Mouse (Mus musculus) heart, embryonic 13.5 days (tissue): ENCODE results near the gene Ccdc182. TPM values are rescaled to one million over a fixed set of nuclear protein-coding genes. Genes with fewer than 3 reads are reported as not detected.
A peak's percentile ranks its signal among the peaks of the same experiment; 100 is the strongest.

Source experiments
- ATAC-seq: fragments of 200-750 bp; cut with Nextera tagmentation; 2 replicates; pipeline ENCODE4 v1.8.0; 2017; ENCODE audit warnings: moderate TSS enrichment; ENCODE audit not compliant: insufficient number of reproducible peaks, low FRiP score, low TSS enrichment; ENCODE audit errors: extremely low read depth
- H3K27ac ChIP-seq: fragments of 300-500 bp; sonication (generic); replicated peaks from 2 replicates; pipeline ENCODE4 v1.5.1; 2015; ENCODE audit warnings: moderate library complexity, mild to moderate bottlenecking, inconsistent platforms
- H3K27me3 ChIP-seq: fragments of 300-500 bp; sonication (generic); replicated peaks from 2 replicates; pipeline ENCODE4 v1.6.1; 2015; ENCODE audit warnings: mild to moderate bottlenecking, inconsistent platforms
- H3K36me3 ChIP-seq: fragments of 300-500 bp; sonication (generic); 2 replicates; pipeline ENCODE4 v1.6.1; 2015; ENCODE audit warnings: mild to moderate bottlenecking, inconsistent platforms
- H3K4me1 ChIP-seq: fragments of 300-500 bp; sonication (generic); 2 replicates; pipeline ENCODE4 v1.6.1; 2015; ENCODE audit warnings: inconsistent platforms
- H3K4me2 ChIP-seq: fragments of 300-500 bp; sonication (generic); 2 replicates; pipeline ENCODE4 v1.6.1; 2015; ENCODE audit warnings: inconsistent platforms, mild to moderate bottlenecking, moderate library complexity
- H3K4me3 ChIP-seq: fragments of 300-500 bp; sonication (generic); 2 replicates; pipeline ENCODE4 v1.5.1; 2015; ENCODE audit warnings: moderate library complexity, mild to moderate bottlenecking, inconsistent platforms
- H3K9ac ChIP-seq: fragments of 300-500 bp; sonication (generic); 2 replicates; pipeline ENCODE4 v1.6.1; 2015; ENCODE audit warnings: inconsistent platforms, mild to moderate bottlenecking, moderate library complexity
- H3K9me3 ChIP-seq: fragments of 300-500 bp; sonication (generic); 2 replicates; pipeline ENCODE4 v1.6.1; 2016; ENCODE audit warnings: inconsistent platforms
- WGBS: fragments of 180-500 bp; shearing (Covaris S2); methylation state at CpG from one replicate; pipeline ENCODE4 v1.1.7; 2015; ENCODE audit warnings: mixed read lengths; 5-methylcytosine and 5-hydroxymethylcytosine counted together
- polyA plus RNA-seq: library from polyadenylated mRNA; unstranded; fragments of >200 nt; fragmentation: Nextera tagmentation; extraction: Ambion mirVana; gene quantifications from 2 replicates; pipeline ENCODE4 v1.2.1, GENCODE M21; 2015

The Ccdc182 gene
- polyA plus RNA-seq, 1 experiment from 2014 or later, result not detected

GRCm38 (mm10) chr11:88301619-88302018 lies 7.8 kb downstream of the Ccdc182 start:
- peak overlapping the region; percentile 40 for H3K4me2 ChIP-seq
- peaks cover 7% of the 10 kb centered on the region for H3K4me1 ChIP-seq
- no peaks in the 10 kb centered on the region for H3K36me3 ChIP-seq
- H3K27me3 ChIP-seq, result no peaks in the 10 kb centered on the region
- H3K4me3 ChIP-seq, result no peak overlapping the region
- WGBS, result 42% methylated on average over 6 of the region's 6 CpGs
- no peak for ATAC-seq
- H3K9ac ChIP-seq, result 0 out of 2 replicates have a peak overlapping the region, but pooled peaks have one; percentile 5
- H3K9me3 ChIP-seq, result no peaks in the 10 kb centered on the region
- no peak overlapping the region for H3K27ac ChIP-seq

GRCm38 (mm10) chr11:88305759-88306158 lies 11.9 kb downstream of the Ccdc182 start:
- Histone ChIP-seq H3K4me2 (no peak overlapping the region), H3K4me1 (peaks cover 30% of the 10 kb centered on the region), H3K27me3 (no peaks in the 10 kb centered on the region), H3K9ac (no peak overlapping the region), H3K36me3 (no peaks in the 10 kb centered on the region), H3K9me3 (no peaks in the 10 kb centered on the region), H3K4me3 (no peak overlapping the region), H3K27ac (no peak overlapping the region)
- ATAC-seq, result no peak
- 83% methylated on average over 6 of the region's 6 CpGs for WGBS

- Histone ChIP-seq H3K4me2 (no peak overlapping the region), H3K9ac (0 out of 2 replicates have a peak overlapping the region, but pooled peaks have one; percentile 19), H3K4me1 (peaks cover 44% of the 10 kb centered on the region), H3K27me3 (no peaks in the 10 kb centered on the region), H3K9me3 (no peaks in the 10 kb centered on the region), H3K4me3 (no peak overlapping the region), H3K36me3 (no peaks in the 10 kb centered on the region), H3K27ac (no peak overlapping the region)
- ATAC-seq, result no peak
- WGBS, result 77% methylated on average over 14 of the region's 14 CpGs
Measured at GRCm38 (mm10) chr11:88307616-88308543, 14.0 kb downstream of the Ccdc182 start.

GRCm38 (mm10) chr11:88309059-88309700 lies 15.3 kb downstream of the Ccdc182 start:
- H3K36me3 ChIP-seq, result no peaks in the 10 kb centered on the region
- H3K27ac ChIP-seq, result no peak overlapping the region
- H3K9me3 ChIP-seq, result no peaks in the 10 kb centered on the region
- no peak for ATAC-seq
- peaks cover 57% of the 10 kb centered on the region for H3K4me1 ChIP-seq
- no peaks in the 10 kb centered on the region for H3K27me3 ChIP-seq
- H3K4me3 ChIP-seq, result no peak overlapping the region
- no peak overlapping the region for H3K4me2 ChIP-seq
- H3K9ac ChIP-seq, result no peak overlapping the region
- WGBS, result 69% methylated on average over 10 of the region's 10 CpGs

GRCm38 (mm10) chr11:88310773-88311172 lies 16.9 kb downstream of the Ccdc182 start:
- peaks cover 73% of the 10 kb centered on the region for H3K4me1 ChIP-seq
- WGBS, result 61% methylated on average over 6 of the region's 6 CpGs
- H3K9ac ChIP-seq, result 0 out of 2 replicates have a peak overlapping the region, but pooled peaks have one; percentile 15

GRCm38 (mm10) chr11:88311606-88312005 lies 17.7 kb downstream of the Ccdc182 start:
- H3K36me3 ChIP-seq, result no peaks in the 10 kb centered on the region
- WGBS, result 56% methylated on average over 7 of the region's 7 CpGs
- no peak overlapping the region for H3K4me2 ChIP-seq
- no peaks in the 10 kb centered on the region for H3K27me3 ChIP-seq
- peaks cover 79% of the 10 kb centered on the region for H3K4me1 ChIP-seq
- no peak overlapping the region for H3K4me3 ChIP-seq
- no peak overlapping the region for H3K27ac ChIP-seq
- peak overlapping the region; percentile 28; the same call in 1 of the 2 replicates for H3K9ac ChIP-seq
- H3K9me3 ChIP-seq, result no peaks in the 10 kb centered on the region
- ATAC-seq, result no peak

More at GRCm38 (mm10) chr11:88310773-88311172, 16.9 kb downstream of the Ccdc182 start:
- H3K4me2 ChIP-seq, result no peak overlapping the region
- no peaks in the 10 kb centered on the region for H3K9me3 ChIP-seq
- ATAC-seq, result no peak
- H3K27me3 ChIP-seq, result no peaks in the 10 kb centered on the region
- no peak overlapping the region for H3K27ac ChIP-seq
- H3K4me3 ChIP-seq, result no peak overlapping the region
- H3K36me3 ChIP-seq, result no peaks in the 10 kb centered on the region

- 2% methylated on average over 8 of the region's 8 CpGs for WGBS
- H3K4me1 ChIP-seq, result peaks cover 80% of the 10 kb centered on the region
- no peaks in the 10 kb centered on the region for H3K36me3 ChIP-seq
- H3K4me2 ChIP-seq, result peak overlapping the region; percentile 28; the same call in 1 of the 2 replicates
- H3K27me3 ChIP-seq, result no peaks in the 10 kb centered on the region
- no peaks in the 10 kb centered on the region for H3K9me3 ChIP-seq
- H3K4me3 ChIP-seq, result no peak overlapping the region
- no peak for ATAC-seq
- H3K27ac ChIP-seq, result peak overlapping the region; percentile 75
- H3K9ac ChIP-seq, result peak overlapping the region; percentile 5; the same call in 1 of the 2 replicates
Measured at GRCm38 (mm10) chr11:88313512-88313911, 19.7 kb downstream of the Ccdc182 start.

GRCm38 (mm10) chr11:88314471-88314870 lies 20.6 kb downstream of the Ccdc182 start:
- peak overlapping the region; percentile 14; the same call in 1 of the 2 replicates for H3K4me2 ChIP-seq
- 12% methylated on average over 6 of the region's 6 CpGs for WGBS
- peak overlapping the region; percentile 75 for H3K27ac ChIP-seq
- no peak overlapping the region for H3K4me3 ChIP-seq
- no peaks in the 10 kb centered on the region for H3K27me3 ChIP-seq
- no peaks in the 10 kb centered on the region for H3K36me3 ChIP-seq
- peaks cover 83% of the 10 kb centered on the region for H3K4me1 ChIP-seq
- H3K9ac ChIP-seq, result no peak overlapping the region
- ATAC-seq, result no peak
- no peaks in the 10 kb centered on the region for H3K9me3 ChIP-seq

- Histone ChIP-seq H3K27me3 (no peaks in the 10 kb centered on the region), H3K4me2 (no peak overlapping the region), H3K27ac (0 out of 2 replicates have a peak overlapping the region, but pooled peaks have one; percentile 75), H3K4me3 (no peak overlapping the region), H3K36me3 (no peaks in the 10 kb centered on the region), H3K9ac (no peak overlapping the region), H3K9me3 (no peaks in the 10 kb centered on the region), H3K4me1 (peaks cover 74% of the 10 kb centered on the region)
- 72% methylated on average over 5 of the region's 5 CpGs for WGBS
- no peak for ATAC-seq
Measured at GRCm38 (mm10) chr11:88315393-88315792, 21.5 kb downstream of the Ccdc182 start.

GRCm38 (mm10) chr11:88318850-88319249 lies 25.0 kb downstream of the Ccdc182 start:
- Histone ChIP-seq H3K27me3 (no peaks in the 10 kb centered on the region), H3K4me1 (peaks cover 39% of the 10 kb centered on the region), H3K9ac (no peak overlapping the region), H3K4me3 (no peak overlapping the region), H3K9me3 (no peaks in the 10 kb centered on the region), H3K4me2 (no peak overlapping the region), H3K27ac (no peak overlapping the region), H3K36me3 (no peaks in the 10 kb centered on the region)
- WGBS, result 72% methylated on average over 5 of the region's 5 CpGs
- no peak for ATAC-seq

GRCm38 (mm10) chr11:88327016-88327415 lies 33.2 kb downstream of the Ccdc182 start:
- no peak overlapping the region for H3K27ac ChIP-seq
- 11% methylated on average over 4 of the region's 4 CpGs for WGBS
- H3K9me3 ChIP-seq, result no peaks in the 10 kb centered on the region
- no peak overlapping the region for H3K4me2 ChIP-seq
- no peak overlapping the region for H3K4me3 ChIP-seq
- no peaks in the 10 kb centered on the region for H3K27me3 ChIP-seq
- no peak overlapping the region for H3K9ac ChIP-seq
- ATAC-seq, result no peak
- no peaks in the 10 kb centered on the region for H3K36me3 ChIP-seq
- H3K4me1 ChIP-seq, result peaks cover 34% of the 10 kb centered on the region
